Mouse (Mus musculus): ENCODE data around the gene Prok1. TPM values are rescaled to one million over a fixed set of nuclear protein-coding genes. Genes with fewer than 3 reads are reported as not detected.

Gene Prok1
- polyA plus RNA-seq, 1 experiment: 0.05 TPM

DNA sequence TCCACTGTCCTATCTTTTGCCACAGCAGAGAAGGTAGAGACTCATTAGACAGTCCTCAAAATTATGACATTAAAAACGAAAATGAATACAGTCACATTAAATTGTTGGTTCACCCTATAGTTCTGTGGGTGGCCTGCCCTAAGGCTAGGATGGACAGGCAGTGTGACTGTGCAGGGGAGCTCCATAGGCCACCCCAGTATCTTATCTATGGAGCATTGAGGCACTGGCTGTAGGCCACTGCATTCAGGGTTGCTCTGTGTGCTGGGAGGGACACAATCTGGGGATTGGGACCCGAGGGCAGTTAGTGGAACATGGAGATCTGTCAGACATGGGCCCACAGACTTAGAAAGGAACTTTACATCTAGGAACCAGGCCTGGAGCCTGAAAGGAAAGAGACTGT is 5.6 kb downstream of the Prok1 start:
- no peak overlapping the region for H3ac ChIP-seq (ENCODE audit: control insufficient read depth, insufficient read length)
- no peaks in the 10 kb centered on the region for H3K79me2 ChIP-seq (ENCODE audit: control insufficient read depth, insufficient read depth)
- H3K4me2 ChIP-seq (ENCODE audit: low read depth): no peak overlapping the region
- no peaks in the 10 kb centered on the region for H3K36me3 ChIP-seq (ENCODE audit: control insufficient read depth, insufficient read depth)
- no peaks in the 10 kb centered on the region for H3K27me3 ChIP-seq (ENCODE audit: control insufficient read depth, insufficient read depth, insufficient read length)
- H3K4me3 ChIP-seq: no peak overlapping the region
- TF ChIP-seq REST (IDR thresholded peaks at IDR 0.05; ENCODE audit: insufficient read depth, insufficient read length) (no peak), CEBPB (IDR thresholded peaks at IDR 0.05; ENCODE audit: insufficient read depth, poor library complexity, severe bottlenecking) (no peak), MAX (IDR thresholded peaks at IDR 0.05; ENCODE audit: low read depth) (no peak), TCF3 (IDR thresholded peaks at IDR 0.05; ENCODE audit: insufficient read length, low read depth) (no peak), POLR2A (IDR thresholded peaks at IDR 0.05; ENCODE audit: insufficient read length, low read depth) (no peak), MYOD1 (IDR thresholded peaks at IDR 0.05; ENCODE audit: control insufficient read depth in 1 of 3, insufficient read length in 2 of 3, low read depth in 2 of 3) (no peak), E2F4 (IDR thresholded peaks at IDR 0.05; ENCODE audit: insufficient read depth) (no peak), POLR2AphosphoS2 (IDR thresholded peaks at IDR 0.05; ENCODE audit: insufficient read length, low read depth) (no peak), TCF12 (IDR thresholded peaks at IDR 0.05; ENCODE audit: insufficient read depth, poor library complexity, severe bottlenecking) (no peak), MYOG (IDR thresholded peaks at IDR 0.05; ENCODE audit: control insufficient read depth in 1 of 3, insufficient read depth in 1 of 3, insufficient read length in 2 of 3, low read depth in 2 of 3) (no peak)

GRCm38 (mm10) chr3:107233351-107233813 is 6.1 kb downstream of the Prok1 start:
- Histone ChIP-seq H3K4me2 (ENCODE audit: low read depth) (peak overlapping the region; percentile 57), H3K4me3 (no peak overlapping the region), H3K27me3 (ENCODE audit: control insufficient read depth, insufficient read depth, insufficient read length) (no peaks in the 10 kb centered on the region)

GRCm38 (mm10) chr3:107231202-107231601 is 8.3 kb downstream of the Prok1 start:
- no peak for TF ChIP-seq REST (IDR thresholded peaks at IDR 0.05; ENCODE audit: insufficient read depth, insufficient read length)
- TF ChIP-seq USF1 (IDR thresholded peaks at IDR 0.05; ENCODE audit: low read depth): no peak
- TF ChIP-seq CEBPB (IDR thresholded peaks at IDR 0.05; ENCODE audit: insufficient read depth, poor library complexity, severe bottlenecking): no peak
- no peak for TF ChIP-seq MYOD1 (IDR thresholded peaks at IDR 0.05; ENCODE audit: control insufficient read depth in 1 of 3, insufficient read length in 2 of 3, low read depth in 2 of 3)
- TF ChIP-seq TCF3 (IDR thresholded peaks at IDR 0.05; ENCODE audit: insufficient read length, low read depth): no peak
- Histone ChIP-seq H3K4me3 (no peak overlapping the region), H3K4me2 (ENCODE audit: low read depth) (no peak overlapping the region), H3K36me3 (ENCODE audit: control insufficient read depth, insufficient read depth) (no peaks in the 10 kb centered on the region), H3K27me3 (ENCODE audit: control insufficient read depth, insufficient read depth, insufficient read length) (no peaks in the 10 kb centered on the region), H3K79me2 (ENCODE audit: control insufficient read depth, insufficient read depth) (no peaks in the 10 kb centered on the region), H3ac (ENCODE audit: control insufficient read depth, insufficient read length) (no peak overlapping the region)

More at GRCm38 (mm10) chr3:107233351-107233813, 6.1 kb downstream of the Prok1 start:
- Histone ChIP-seq H3K79me2 (ENCODE audit: control insufficient read depth, insufficient read depth) (no peaks in the 10 kb centered on the region), H3ac (ENCODE audit: control insufficient read depth, insufficient read length) (no peak overlapping the region), H3K36me3 (ENCODE audit: control insufficient read depth, insufficient read depth) (no peaks in the 10 kb centered on the region)
- TF ChIP-seq CEBPB (IDR thresholded peaks at IDR 0.05; ENCODE audit: insufficient read depth, poor library complexity, severe bottlenecking): no peak
- TF ChIP-seq MAX (IDR thresholded peaks at IDR 0.05; ENCODE audit: low read depth): no peak
- TF ChIP-seq REST (IDR thresholded peaks at IDR 0.05; ENCODE audit: insufficient read depth, insufficient read length): no peak
- TF ChIP-seq SRF (IDR thresholded peaks at IDR 0.05; ENCODE audit: control insufficient read depth, insufficient read length, low read depth): no peak
- no peak for TF ChIP-seq TCF3 (IDR thresholded peaks at IDR 0.05; ENCODE audit: insufficient read length, low read depth)

- TF ChIP-seq MYOD1 (IDR thresholded peaks at IDR 0.05; ENCODE audit: control insufficient read depth in 1 of 3, insufficient read length in 2 of 3, low read depth in 2 of 3) (no peak), SRF (IDR thresholded peaks at IDR 0.05; ENCODE audit: control insufficient read depth, insufficient read length, low read depth) (no peak), TCF12 (IDR thresholded peaks at IDR 0.05; ENCODE audit: insufficient read depth, poor library complexity, severe bottlenecking) (no peak), TCF3 (IDR thresholded peaks at IDR 0.05; ENCODE audit: insufficient read length, low read depth) (no peak), CEBPB (IDR thresholded peaks at IDR 0.05; ENCODE audit: insufficient read depth, poor library complexity, severe bottlenecking) (no peak)
- Histone ChIP-seq H3ac (ENCODE audit: control insufficient read depth, insufficient read length) (no peak within 1 kb of the TSS), H3K36me3 (ENCODE audit: control insufficient read depth, insufficient read depth) (no peaks in the 10 kb centered on the region), H3K79me2 (ENCODE audit: control insufficient read depth, insufficient read depth) (no peaks in the 10 kb centered on the region), H3K27me3 (ENCODE audit: control insufficient read depth, insufficient read depth, insufficient read length) (no peaks in the 10 kb centered on the region), H3K4me2 (ENCODE audit: low read depth) (no peak within 1 kb of the TSS), H3K4me3 (no peak within 1 kb of the TSS)
Observed at GRCm38 (mm10) chr3:107230527-107230926, 9.0 kb downstream of the Prok1 start, which contains the start of gene A630076J17Rik. Gene A630076J17Rik (plus strand): TSS chr3:107230614.

DNA sequence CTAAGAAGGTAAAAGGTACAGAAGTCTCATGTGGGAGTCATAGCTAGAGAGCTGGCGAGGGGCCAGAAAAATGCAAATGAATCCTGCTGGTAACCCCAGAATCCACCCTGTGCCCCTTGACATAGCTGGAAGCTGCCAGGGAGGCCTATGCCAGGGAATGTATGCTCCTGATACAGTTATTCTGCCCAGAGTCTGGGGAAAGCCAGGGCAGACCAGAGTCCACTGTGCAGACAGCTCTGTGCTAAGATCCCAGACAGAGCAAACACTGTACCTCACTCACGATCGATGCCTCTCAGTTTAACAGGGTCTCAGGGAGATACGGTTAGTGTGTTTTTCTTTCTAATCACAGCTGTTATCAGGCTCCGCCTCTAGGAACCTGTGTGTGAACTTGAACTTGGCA is 9.7 kb downstream of the Prok1 start:
- H3K4me2 ChIP-seq (ENCODE audit: low read depth): no peak overlapping the region
- H3K36me3 ChIP-seq (ENCODE audit: control insufficient read depth, insufficient read depth): no peaks in the 10 kb centered on the region
- no peak for TF ChIP-seq TCF3 (IDR thresholded peaks at IDR 0.05; ENCODE audit: insufficient read length, low read depth)
- no peak for TF ChIP-seq POLR2A (IDR thresholded peaks at IDR 0.05; ENCODE audit: insufficient read length, low read depth)
- no peak for TF ChIP-seq MAX (IDR thresholded peaks at IDR 0.05; ENCODE audit: low read depth)
- no peak for TF ChIP-seq SRF (IDR thresholded peaks at IDR 0.05; ENCODE audit: control insufficient read depth, insufficient read length, low read depth)
- TF ChIP-seq CEBPB (IDR thresholded peaks at IDR 0.05; ENCODE audit: insufficient read depth, poor library complexity, severe bottlenecking): no peak
- no peak for TF ChIP-seq MYOD1 (IDR thresholded peaks at IDR 0.05; ENCODE audit: control insufficient read depth in 1 of 3, insufficient read length in 2 of 3, low read depth in 2 of 3)
- no peak for TF ChIP-seq E2F4 (IDR thresholded peaks at IDR 0.05; ENCODE audit: insufficient read depth)
- TF ChIP-seq TCF12 (IDR thresholded peaks at IDR 0.05; ENCODE audit: insufficient read depth, poor library complexity, severe bottlenecking): no peak
- TF ChIP-seq USF1 (IDR thresholded peaks at IDR 0.05; ENCODE audit: low read depth): no peak
- no peak for TF ChIP-seq REST (IDR thresholded peaks at IDR 0.05; ENCODE audit: insufficient read depth, insufficient read length)
- no peak for TF ChIP-seq POLR2AphosphoS2 (IDR thresholded peaks at IDR 0.05; ENCODE audit: insufficient read length, low read depth)
- no peak for TF ChIP-seq MYOG (IDR thresholded peaks at IDR 0.05; ENCODE audit: control insufficient read depth in 1 of 3, insufficient read depth in 1 of 3, insufficient read length in 2 of 3, low read depth in 2 of 3)

More for the DNA sequence above, 9.7 kb downstream of the Prok1 start:
- H3K79me2 ChIP-seq (ENCODE audit: control insufficient read depth, insufficient read depth): no peaks in the 10 kb centered on the region
- H3K4me3 ChIP-seq: no peak overlapping the region
- H3K27me3 ChIP-seq (ENCODE audit: control insufficient read depth, insufficient read depth, insufficient read length): no peaks in the 10 kb centered on the region
- no peak overlapping the region for H3ac ChIP-seq (ENCODE audit: control insufficient read depth, insufficient read length)

Measured in myocyte (in vitro differentiated cells).